Mouse (Mus musculus): ENCODE data around the gene Dnaaf5.

Dnaaf5 gene

GRCm38 (mm10) chr5:139149681-139150602 lies at the start of gene Dnaaf5, which contains the start of gene Prkar1b:
Gene Dnaaf5 (plus strand): TSS chr5:139150223.
Gene Prkar1b (minus strand): TSS chr5:139150001.
- DNase-seq: peak; percentile 97 to 98

DNA sequence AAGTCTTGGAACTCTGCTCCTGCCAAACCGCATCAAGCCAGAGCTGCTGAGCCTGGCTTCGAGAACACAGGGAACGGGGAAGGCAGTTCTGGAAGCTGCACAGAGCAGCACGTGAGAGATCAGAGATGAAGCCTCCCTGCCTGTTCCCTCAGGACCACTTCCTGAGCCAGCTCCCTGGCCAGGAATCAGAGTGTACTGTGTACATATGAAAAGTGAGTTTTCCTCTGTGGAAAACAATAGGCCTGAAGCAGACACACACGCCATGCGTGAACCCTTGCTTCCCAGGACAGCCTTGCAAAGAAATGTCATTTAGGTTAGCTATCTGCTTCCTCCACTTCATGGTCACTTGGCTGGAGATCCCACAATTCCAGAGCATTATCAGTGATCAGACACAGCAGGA lies 48.2 kb upstream of the Dnaaf5 start:
- DNase-seq: no peak

DNA sequence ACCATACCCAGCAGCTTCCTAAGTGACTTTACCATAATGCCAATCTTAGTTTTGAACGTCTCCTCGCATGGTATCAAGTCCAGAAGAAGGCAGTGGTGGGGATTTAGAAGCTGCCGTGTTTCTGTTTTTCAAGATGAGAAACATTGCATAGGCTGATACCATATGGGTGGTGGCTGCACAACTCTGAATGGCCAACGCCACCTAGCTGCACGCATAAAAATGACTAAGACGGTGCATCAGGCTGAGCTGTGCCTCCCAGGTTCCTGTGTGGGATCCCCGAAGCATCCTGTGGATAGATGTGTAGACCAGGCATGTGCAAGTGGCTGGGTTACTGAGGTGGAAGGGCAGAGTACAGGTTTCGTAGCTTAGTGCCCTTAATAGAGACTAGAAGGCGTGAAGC lies 42.2 kb upstream of the Dnaaf5 start:
- DNase-seq: no peak

DNA sequence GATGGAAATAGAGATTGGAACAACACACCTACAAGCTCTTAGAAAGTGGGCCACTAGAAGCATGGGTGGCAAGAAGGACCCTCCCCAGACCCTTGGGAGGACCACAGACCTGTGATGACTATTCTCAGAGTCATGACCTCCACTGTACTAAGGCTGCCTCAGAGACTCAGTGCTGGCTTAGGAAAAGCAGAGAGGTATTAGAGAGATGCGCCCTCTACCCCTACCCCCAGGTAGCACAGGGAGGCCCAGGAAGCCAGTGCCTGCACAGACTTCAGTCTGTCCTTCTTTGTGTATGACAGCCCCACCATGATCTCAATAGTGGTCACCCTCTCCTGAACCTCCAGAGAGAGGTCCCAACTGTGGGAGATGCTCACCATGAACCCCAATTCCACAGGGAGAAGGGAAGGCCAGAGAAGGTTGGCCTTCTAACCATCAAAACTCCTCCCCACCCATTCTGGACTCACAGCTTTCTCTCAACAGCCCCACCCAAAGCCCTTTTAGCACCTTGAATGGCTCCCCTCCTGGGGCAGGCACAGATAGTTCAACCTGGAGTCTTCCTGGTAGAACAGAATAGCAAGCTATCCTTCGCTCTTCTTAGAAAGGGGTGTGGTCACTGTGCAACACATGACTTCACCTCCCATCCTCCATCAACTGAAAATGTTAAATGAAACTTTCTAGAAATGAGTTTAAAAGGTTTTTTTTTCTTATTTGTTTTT lies 39.7 kb upstream of the Dnaaf5 start:
- no peak for DNase-seq

- no peak for DNase-seq
Measured at GRCm38 (mm10) chr5:139111991-139112390, 38.0 kb upstream of the Dnaaf5 start.

GRCm38 (mm10) chr5:139112418-139112817 lies 37.6 kb upstream of the Dnaaf5 start:
- DNase-seq: no peak

DNA sequence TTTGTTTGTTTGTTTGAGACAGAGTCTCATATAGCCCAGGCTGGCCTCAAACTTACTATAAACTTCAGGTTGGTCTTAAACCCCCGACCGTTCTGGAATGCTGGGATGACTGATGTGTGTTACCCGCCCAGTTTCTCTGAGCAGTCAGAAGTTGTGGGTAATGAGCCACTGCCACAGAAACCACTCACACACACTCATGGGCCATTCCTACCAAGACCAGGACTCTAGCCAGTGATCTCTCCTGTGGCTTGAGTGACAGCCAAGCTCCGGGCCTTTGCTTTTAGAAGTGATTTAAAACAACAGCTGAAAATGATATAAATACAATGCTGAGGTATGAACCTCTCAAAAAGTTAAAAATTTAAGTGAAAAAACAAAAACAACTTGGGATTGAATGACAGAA lies 35.1 kb upstream of the Dnaaf5 start:
- DNase-seq: no peak

- DNase-seq: no peak
Measured at GRCm38 (mm10) chr5:139115507-139115906, 34.5 kb upstream of the Dnaaf5 start.

DNA sequence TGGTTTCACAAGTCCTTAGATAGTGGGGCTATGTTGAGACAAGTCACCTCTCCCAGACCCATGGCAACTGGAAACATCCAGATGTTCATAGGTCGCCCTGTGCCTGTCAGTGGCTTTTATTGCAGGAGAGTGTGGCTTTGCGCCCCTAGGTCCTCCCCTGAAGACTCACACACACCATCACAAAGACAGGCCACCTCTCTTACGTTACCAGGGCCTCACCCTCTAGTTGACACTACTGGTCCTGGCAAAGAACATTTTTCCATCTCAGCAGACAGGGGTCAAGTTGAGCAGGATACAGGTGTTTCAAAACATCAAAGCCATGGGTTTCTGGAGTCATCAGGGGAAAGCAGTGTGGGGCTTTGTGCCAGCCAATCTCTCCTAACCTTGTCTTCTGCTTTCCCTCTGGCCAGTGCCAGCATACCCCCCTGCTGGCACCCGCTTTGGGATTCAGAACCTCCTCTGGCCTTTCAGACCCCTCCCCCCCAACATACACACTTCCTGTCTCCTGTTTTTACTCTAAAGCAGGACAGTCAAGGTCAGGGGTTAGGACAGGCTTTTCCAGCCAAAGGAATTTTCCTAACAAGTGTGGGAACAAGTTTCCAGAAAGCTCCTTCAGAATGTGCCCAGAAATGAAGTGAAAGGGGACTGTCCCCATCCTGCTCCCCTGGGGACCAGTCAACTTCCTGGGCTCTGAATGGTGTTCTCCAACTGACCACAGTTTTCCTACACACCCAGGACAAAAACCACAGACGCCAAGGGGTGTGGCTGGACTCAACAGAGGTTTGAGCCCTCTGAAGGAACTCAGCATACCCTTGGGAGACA lies 31.7 kb upstream of the Dnaaf5 start:
- DNase-seq: peak; percentile 35 to 58

DNA sequence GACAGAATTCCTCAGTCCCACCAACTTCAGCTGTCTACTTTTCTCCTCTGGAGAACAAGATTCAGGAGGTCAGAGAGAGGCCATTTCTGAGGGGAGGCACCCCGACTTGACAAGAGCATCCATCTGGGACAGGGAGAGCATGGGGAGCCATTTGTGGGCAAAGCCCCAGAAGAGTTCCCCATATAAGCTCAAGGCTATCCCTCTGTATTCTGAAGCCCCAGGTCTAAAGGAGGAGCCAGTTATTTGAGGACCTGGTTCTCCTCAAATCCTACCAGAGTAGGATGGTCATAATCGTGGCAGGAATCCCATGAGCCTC lies 31.1 kb upstream of the Dnaaf5 start:
- no peak for DNase-seq

DNA sequence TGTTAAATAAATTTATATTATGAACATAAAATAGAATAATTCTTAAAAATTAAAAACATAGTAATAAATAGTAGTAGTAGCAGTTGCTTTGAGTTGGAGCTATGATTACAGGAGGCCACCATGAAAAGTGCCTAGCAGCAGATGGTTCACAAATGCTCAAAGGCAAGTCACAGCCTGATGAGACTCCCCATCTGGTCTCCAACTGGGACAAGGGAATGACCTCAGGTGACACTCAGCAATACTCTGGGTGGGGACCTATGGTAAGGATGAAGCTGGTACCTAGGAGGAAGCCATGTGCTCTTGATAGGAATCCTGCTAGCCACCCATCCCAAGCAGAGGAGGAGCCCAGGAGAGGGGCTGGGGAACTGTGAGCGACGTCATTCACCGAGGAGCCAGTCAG lies 24.3 kb upstream of the Dnaaf5 start:
- DNase-seq: no peak

GRCm38 (mm10) chr5:139128476-139129065 lies 21.5 kb upstream of the Dnaaf5 start:
- no peak for DNase-seq

DNA sequence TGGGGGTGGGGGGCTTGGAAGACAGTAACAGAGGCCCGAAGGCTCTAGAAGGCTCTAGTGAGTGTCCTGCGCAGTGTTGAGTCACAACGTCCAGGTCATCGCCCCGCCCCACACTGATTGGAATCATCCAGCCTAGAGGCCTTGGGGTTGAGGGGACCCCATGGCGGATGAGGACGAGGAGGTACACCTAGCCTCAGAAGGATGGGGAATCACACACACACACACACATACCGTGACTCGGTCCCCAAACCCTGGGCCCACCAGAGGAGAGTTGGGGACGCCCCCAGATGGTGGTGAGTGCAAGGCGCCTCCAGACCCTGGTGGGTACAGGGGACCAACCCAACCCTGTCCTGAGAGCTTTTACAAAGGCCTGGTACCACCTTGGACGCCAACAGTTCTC lies 20.9 kb upstream of the Dnaaf5 start:
- DNase-seq: no peak

DNA sequence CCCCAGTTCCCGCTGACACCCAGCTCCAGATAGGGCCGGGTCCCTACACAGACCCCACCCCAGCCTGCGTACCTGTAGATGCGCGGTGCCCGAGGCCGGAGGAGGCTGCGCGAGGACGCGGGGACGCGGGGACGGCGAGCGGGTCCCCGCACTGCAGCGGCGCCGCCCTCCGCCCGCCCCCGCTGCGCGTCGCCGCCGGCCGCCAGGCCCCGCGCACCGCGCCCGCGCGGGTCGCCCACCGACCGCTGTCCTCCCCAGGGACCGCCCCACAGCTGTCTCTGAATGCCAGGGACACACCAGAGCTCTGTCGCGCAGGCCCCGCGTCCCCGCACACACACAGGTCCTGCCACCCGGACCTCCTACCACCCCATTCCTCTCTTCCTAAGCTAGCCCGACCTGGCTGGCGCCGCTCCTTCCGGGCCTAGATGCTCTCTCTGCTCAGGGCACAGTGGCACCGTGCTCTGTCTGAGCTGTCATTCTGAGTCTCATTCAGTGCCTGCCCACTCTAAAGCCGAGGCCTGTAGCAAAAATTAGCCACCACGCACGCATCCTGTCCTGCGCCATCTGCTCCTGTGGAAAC lies 20.4 kb upstream of the Dnaaf5 start:
- no peak for DNase-seq

DNA sequence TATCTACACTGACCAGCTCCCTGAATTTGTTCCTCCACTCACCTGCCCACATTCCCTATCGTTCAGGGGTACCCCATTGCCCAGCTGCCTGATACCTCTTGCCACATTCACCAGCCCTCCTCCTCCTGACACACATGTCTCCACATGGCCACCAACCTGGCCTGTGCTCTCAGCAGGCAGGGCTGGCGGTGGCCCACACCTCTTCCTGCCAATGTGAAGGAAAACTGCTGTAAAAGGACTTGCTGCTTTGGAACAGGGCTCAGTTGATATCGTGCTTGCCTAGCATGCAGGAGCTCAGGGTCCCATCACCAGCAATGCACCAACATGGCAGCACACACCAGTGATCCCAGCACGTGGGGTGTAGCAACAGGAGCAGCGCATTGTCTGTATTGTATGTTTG lies 19.7 kb upstream of the Dnaaf5 start:
- DNase-seq: no peak

GRCm38 (mm10) chr5:139134501-139134900 lies 15.5 kb upstream of the Dnaaf5 start:
- no peak for DNase-seq

GRCm38 (mm10) chr5:139136341-139136740 lies 13.7 kb upstream of the Dnaaf5 start:
- no peak for DNase-seq

DNA sequence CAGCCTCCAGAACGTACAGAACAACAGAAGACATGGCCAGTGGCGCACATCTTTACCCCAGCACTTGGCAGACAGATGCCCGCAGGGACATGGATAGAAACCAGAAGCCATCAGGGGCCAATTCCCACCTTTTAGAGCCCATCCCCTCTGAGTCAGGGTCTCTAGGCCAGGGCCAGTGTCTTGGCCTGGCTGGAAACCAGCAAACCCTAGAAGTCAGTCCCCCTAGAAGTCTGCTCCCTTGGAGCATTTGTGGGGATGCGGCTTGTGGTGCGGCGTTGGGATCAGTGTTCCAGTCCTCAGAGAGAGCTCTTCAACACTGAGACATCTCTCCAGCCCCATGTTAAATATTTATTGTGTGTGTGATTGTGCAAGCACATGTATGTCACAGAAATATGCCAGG lies 12.8 kb upstream of the Dnaaf5 start:
- no peak for DNase-seq

DNA sequence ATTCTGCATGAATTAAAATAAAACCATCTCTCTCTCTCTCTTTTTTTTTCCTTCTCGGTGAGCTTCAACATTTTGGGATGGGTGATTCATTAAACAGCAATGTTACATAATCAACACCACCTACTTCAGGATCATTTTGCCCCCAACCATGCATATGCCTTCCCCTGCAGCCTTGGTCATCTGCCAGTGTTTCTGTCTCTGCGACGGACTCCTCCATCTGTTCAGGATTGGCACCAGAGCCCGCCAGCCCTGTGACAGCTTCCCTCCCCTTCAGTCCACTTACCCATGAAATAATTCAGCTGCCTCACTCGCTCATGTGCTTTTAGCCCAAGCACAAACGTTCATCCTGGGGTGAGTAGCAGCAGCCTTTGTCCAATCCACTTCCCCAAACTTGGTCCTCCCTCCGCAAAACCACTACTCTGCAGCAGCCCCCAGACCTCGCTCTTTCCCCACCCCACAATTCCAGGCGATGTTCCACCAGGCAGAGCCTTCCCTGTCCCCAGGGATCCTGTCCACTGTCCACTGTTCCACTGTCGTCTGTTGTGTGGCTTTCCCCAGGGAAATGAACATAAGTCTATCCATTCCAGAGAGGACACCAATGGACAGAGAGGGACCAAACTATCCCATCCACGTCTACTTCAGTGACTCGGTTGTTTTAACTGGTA lies 11.6 kb upstream of the Dnaaf5 start:
- no peak for DNase-seq

DNA sequence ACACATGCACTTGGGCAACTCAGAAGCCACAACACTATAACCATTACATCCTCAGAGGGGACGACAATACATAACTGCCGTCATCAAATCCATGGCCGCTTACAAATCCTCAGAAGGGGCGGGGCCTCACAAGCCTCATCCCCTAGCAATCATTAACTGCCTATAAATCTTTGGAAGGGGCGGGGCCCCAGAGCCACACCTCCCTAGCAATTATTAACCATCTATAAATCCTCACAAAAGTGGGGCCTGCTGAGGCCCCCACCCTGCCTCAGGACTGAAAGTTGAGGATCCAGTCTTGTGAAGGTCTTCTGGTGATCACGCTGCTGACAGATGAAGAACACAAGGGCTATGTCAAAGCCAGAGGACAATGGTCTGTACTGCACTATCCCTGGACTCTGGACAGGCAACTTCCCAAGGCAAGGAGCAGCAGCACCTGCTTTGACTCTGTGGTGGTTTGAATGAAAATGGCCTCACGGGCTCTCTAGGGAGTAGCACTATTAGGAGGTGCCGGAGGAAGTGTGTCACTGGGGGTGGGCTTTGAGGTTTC lies 11.0 kb upstream of the Dnaaf5 start:
- DNase-seq: no peak

- DNase-seq: no peak
Measured at GRCm38 (mm10) chr5:139140589-139140988, 9.4 kb upstream of the Dnaaf5 start.

DNA sequence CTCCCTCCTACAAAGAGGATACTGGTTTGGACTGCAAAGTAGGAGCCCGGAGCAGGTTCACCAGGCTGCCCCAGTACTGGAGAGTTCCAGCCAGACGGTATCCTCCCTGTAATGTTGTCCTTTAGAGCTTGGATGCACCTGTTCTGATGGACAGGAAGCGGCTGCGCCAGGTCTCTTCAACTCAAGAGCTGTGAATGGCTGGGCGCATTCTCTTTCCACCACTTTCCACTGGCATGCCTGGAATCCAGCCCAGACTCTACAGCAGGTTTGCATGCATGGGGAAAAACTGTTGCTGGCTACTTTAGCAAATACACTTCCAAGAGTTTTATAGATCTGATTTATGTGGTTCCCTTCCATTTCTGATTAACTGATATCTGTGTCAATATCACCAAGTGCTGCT lies 8.7 kb upstream of the Dnaaf5 start:
- peak; percentile 58 to 59 for DNase-seq
